Mouse (Mus musculus) monocyte, adult 59 days (primary cell): Measurements from ENCODE around the gene Mmd. TPM values are rescaled to one million over a fixed set of nuclear protein-coding genes. Genes with fewer than 3 reads are reported as not detected.

Experiments used
- total RNA-seq, 2 experiments: library from RNA; stranded (reverse); gene quantifications; one replicate each; pipeline ENCODE4 v1.2.4; 2023

Gene Mmd
- 10 to 100 TPM; 14.1 to 14.6 TPM for total RNA-seq

DNA sequence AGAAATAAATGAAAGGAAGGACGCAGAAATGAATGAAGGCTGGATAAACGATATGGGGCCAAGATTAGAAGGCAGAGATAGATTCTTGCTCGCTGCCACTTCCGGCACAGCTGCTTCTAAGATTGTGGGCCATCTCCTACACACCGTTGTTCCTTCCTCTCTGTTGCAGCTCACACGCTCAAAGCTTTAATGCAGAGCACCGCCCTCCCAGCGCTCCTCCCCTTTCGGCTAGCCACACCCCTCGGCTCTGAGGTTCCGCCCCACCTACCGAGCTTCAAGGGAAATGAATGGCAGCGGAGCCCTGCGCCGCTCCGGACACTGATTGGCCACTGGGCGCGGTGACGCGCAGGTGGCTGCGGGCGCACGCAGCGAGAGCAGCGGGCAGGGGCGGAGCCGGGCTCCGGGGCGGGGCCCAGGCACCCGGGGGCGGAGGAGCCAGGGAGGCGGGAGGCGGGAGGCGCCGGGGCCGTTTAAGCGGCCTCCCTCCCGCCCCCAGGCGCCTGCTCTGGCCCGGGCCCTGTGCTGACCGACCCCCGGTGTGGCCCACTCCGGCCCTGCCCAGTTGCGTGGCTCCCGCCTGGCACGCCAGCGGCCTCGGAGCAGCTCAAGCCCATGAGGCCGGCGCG lies at the start of gene Mmd:
Mmd (plus strand) TSS at position 432 of the 626 bp plus-strand sequence.

Other genes with a start within 250 kb of the Mmd start
- 10 to 100 TPM; 14.9 to 17.0 TPM for gene Pctp, start 246.6 kb upstream of the Mmd start, total RNA-seq
- not detected for gene Tmem100, start 219.1 kb upstream of the Mmd start, total RNA-seq
- gene Gm45716, start 61.8 kb upstream of the Mmd start, total RNA-seq = 1 to 10 TPM; 2.4 to 3.3 TPM
- gene Hlf, start 141.4 kb downstream of the Mmd start, total RNA-seq = 1 to 10 TPM in 1 of 2 experiments, under 1 TPM in 1; 0.27 to 1.0 TPM